Mouse (Mus musculus): ENCODE results near the gene Tgfb1. TPM values are rescaled to one million over a fixed set of nuclear protein-coding genes. Genes with fewer than 3 reads are reported as not detected.

The Tgfb1 gene
- polyA plus RNA-seq, 1 experiment = 4,315 TPM

DNA sequence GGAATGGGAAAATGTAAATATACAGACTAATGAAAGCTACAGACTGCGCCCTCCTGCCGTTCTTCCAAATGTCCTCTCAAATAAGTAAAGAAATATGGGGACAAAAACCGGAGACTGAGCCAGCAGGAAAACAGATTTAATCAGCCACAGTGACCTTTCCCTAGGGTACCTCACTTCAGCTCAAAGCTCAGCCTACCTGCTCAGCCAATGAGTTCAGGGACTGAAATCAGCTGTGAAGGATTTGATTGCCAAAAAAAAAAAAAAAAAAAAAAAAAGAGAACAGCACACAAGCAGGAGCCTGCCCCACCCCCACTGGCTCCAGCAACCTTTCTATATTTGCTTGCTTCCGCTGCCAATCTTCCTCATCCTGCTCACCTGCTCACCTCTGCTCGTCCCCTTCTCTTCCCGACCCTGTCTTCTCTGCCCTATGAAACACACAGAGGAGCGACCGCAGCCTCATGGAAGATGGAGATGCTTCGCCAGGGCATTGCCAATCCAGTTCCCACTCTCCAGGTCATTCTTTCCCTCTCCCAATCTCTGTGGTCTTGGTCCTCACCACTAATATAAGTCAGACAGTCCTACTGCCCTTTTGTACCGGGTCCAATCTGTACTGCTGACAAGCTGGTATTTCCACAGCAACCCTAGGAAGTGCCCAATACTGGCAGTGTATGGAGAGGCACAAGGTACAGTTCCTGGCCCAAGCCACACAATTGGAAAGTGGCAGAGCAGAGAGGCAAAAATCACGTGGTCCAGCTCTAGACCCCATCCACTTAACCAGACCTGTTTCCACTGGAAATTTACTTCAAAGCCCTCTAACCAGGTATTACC is 31.0 kb upstream of the Tgfb1 start:
- H3K4me3 ChIP-seq (replicated peaks) = no peak overlapping the region
- peaks cover 64% of the 10 kb centered on the region for H3K4me1 ChIP-seq
- TF ChIP-seq GATA1 (IDR thresholded peaks at IDR 0.05; ENCODE audit: borderline replicate concordance, low read length) (no peak), FLI1 (IDR thresholded peaks at IDR 0.05; ENCODE audit: low read length) (no peak)
- no peaks in the 10 kb centered on the region for H3K27me3 ChIP-seq (replicated peaks)
- no peaks in the 10 kb centered on the region for H3K9me3 ChIP-seq
- peaks cover 4% of the 10 kb centered on the region for H3K36me3 ChIP-seq (replicated peaks; ENCODE audit: low read length)

DNA sequence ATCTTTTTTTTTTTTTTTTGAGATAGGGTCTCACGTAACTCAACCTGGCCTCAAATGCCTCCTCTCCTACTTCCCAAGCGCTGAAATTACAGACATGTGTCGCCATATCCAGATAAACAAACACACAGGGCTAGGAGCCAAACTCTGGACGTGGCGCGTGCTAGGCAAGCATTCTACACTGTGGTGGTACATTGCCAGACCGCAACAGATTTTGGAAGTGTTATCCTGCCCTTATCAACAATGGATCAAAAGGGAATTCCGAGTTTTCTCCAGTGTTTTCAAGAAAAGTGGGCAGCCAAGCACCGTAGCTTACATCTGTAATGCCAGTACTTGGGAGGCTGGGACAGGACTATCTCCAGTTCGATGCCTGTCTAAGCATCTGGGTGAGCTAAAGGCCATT is 29.0 kb upstream of the Tgfb1 start:
- H3K4me3 ChIP-seq (replicated peaks) = peak overlapping the region; percentile 95
- H3K4me1 ChIP-seq = peaks cover 65% of the 10 kb centered on the region
- H3K36me3 ChIP-seq (replicated peaks; ENCODE audit: low read length) = peaks cover 24% of the 10 kb centered on the region
- TF ChIP-seq FLI1 (IDR thresholded peaks at IDR 0.05; ENCODE audit: low read length) (no peak), GATA1 (IDR thresholded peaks at IDR 0.05; ENCODE audit: borderline replicate concordance, low read length) (no peak)
- H3K9me3 ChIP-seq = no peaks in the 10 kb centered on the region
- no peaks in the 10 kb centered on the region for H3K27me3 ChIP-seq (replicated peaks)

DNA sequence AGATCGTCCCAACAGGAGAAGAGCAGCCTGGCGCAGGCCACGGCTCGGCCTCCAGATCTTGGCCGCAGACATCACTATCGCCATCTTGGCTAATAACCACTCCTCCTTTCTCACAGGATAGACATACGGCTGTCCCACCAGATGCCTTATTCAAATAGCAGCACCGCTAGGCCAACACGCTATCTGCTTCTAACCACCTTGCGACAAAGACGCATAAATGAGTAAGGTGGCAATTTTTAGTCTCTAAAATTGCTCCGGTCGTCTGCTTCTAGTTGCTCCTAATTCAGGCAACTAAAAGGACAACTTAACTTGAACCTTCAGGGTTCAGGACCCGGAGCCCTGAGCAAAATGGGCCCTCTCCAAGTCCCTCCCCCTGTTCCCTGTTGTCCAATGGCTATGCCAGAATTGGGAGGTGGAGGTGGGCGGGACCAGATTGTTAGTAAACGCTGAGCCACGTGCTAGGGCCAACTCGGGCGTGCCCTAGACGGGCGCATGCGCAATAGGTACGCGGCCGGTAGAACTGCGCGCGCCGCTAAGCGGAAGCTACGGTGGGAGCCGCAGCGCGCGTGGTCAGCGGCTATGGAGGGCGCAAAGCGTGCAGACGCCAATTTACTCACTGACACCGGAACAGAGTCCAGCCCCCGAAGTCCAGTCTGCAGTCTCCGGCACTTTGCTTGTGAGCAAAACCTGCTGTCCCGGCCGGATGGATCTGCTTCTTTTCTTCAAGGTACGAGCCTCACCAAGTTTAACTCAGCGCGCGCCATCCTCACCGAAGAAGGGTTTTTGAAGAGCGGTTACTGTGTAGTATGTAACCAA is 27.9 kb upstream of the Tgfb1 start, which contains the start of the genes Bckdha and Exosc5:
Bckdha (minus strand) TSS at position 325 of the 816 bp plus-strand sequence.
Exosc5 (plus strand) TSS at position 508 of the 816 bp plus-strand sequence.
- Histone ChIP-seq H3K9me3 (no peaks in the 10 kb centered on the region), H3K4me1 (peaks cover 67% of the 10 kb centered on the region), H3K36me3 (replicated peaks; ENCODE audit: low read length) (peaks cover 29% of the 10 kb centered on the region), H3K4me3 (replicated peaks) (peak within 1 kb of the TSS; percentile 95), H3K27me3 (replicated peaks) (no peaks in the 10 kb centered on the region)
- TF ChIP-seq GATA1 (IDR thresholded peaks at IDR 0.05; ENCODE audit: borderline replicate concordance, low read length) = no peak

GRCm38 (mm10) chr7:25666381-25666780 is 20.4 kb upstream of the Tgfb1 start:
- peaks cover 50% of the 10 kb centered on the region for H3K4me1 ChIP-seq
- H3K9me3 ChIP-seq = no peaks in the 10 kb centered on the region
- TF ChIP-seq GATA1 (IDR thresholded peaks at IDR 0.05; ENCODE audit: borderline replicate concordance, low read length) (no peak), FLI1 (IDR thresholded peaks at IDR 0.05; ENCODE audit: low read length) (no peak)
- H3K4me3 ChIP-seq (replicated peaks) = no peak overlapping the region
- H3K27me3 ChIP-seq (replicated peaks) = no peaks in the 10 kb centered on the region
- H3K36me3 ChIP-seq (replicated peaks; ENCODE audit: low read length) = peaks cover 97% of the 10 kb centered on the region

GRCm38 (mm10) chr7:25669158-25669557 is 17.6 kb upstream of the Tgfb1 start:
- no peak overlapping the region for H3K4me3 ChIP-seq (replicated peaks)
- TF ChIP-seq GATA1 (IDR thresholded peaks at IDR 0.05; ENCODE audit: borderline replicate concordance, low read length) (no peak), FLI1 (IDR thresholded peaks at IDR 0.05; ENCODE audit: low read length) (no peak)
- H3K36me3 ChIP-seq (replicated peaks; ENCODE audit: low read length) = peaks cover 80% of the 10 kb centered on the region
- H3K9me3 ChIP-seq = peaks cover 4% of the 10 kb centered on the region; the same call in 1 of the 2 replicates
- peaks cover 32% of the 10 kb centered on the region for H3K4me1 ChIP-seq
- peaks cover under 1% of the 10 kb centered on the region for H3K27me3 ChIP-seq (replicated peaks)

DNA sequence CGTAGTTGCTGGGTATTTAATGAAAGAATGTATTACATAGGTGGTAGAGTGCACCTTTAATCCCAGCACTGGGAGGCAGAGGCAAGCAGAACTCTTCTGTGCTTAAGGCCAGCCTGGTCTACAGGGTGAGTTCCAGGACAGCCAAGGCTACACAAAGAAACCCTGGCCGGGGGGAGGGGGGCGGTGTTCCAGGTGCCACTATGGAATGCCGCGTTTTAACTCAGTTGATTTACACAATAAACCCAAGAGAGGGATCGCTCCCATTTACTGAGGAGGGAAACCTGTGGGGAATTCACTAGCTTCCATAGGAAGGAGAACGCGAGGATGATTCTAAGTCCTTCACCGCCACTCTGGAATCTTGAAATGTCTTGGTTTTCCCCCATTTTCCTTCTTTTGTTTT is 17.2 kb upstream of the Tgfb1 start:
- H3K4me3 ChIP-seq (replicated peaks) = no peak overlapping the region
- H3K4me1 ChIP-seq = peaks cover 32% of the 10 kb centered on the region
- H3K36me3 ChIP-seq (replicated peaks; ENCODE audit: low read length) = peaks cover 75% of the 10 kb centered on the region
- H3K9me3 ChIP-seq = peaks cover 4% of the 10 kb centered on the region; the same call in 1 of the 2 replicates
- TF ChIP-seq FLI1 (IDR thresholded peaks at IDR 0.05; ENCODE audit: low read length) = no peak
- no peak for TF ChIP-seq GATA1 (IDR thresholded peaks at IDR 0.05; ENCODE audit: borderline replicate concordance, low read length)
- peaks cover 5% of the 10 kb centered on the region for H3K27me3 ChIP-seq (replicated peaks)

GRCm38 (mm10) chr7:25670096-25670495 is 16.7 kb upstream of the Tgfb1 start:
- peaks cover 4% of the 10 kb centered on the region; the same call in 1 of the 2 replicates for H3K9me3 ChIP-seq
- H3K36me3 ChIP-seq (replicated peaks; ENCODE audit: low read length) = peaks cover 70% of the 10 kb centered on the region
- no peak overlapping the region for H3K4me3 ChIP-seq (replicated peaks)
- H3K27me3 ChIP-seq (replicated peaks) = peaks cover 6% of the 10 kb centered on the region
- peaks cover 32% of the 10 kb centered on the region for H3K4me1 ChIP-seq
- no peak for TF ChIP-seq FLI1 (IDR thresholded peaks at IDR 0.05; ENCODE audit: low read length)
- no peak for TF ChIP-seq GATA1 (IDR thresholded peaks at IDR 0.05; ENCODE audit: borderline replicate concordance, low read length)

- Histone ChIP-seq H3K36me3 (replicated peaks; ENCODE audit: low read length) (peaks cover 54% of the 10 kb centered on the region), H3K4me1 (peaks cover 36% of the 10 kb centered on the region), H3K9me3 (peaks cover 4% of the 10 kb centered on the region; the same call in 1 of the 2 replicates)
Measured at GRCm38 (mm10) chr7:25671686-25672085, 15.1 kb upstream of the Tgfb1 start.

DNA sequence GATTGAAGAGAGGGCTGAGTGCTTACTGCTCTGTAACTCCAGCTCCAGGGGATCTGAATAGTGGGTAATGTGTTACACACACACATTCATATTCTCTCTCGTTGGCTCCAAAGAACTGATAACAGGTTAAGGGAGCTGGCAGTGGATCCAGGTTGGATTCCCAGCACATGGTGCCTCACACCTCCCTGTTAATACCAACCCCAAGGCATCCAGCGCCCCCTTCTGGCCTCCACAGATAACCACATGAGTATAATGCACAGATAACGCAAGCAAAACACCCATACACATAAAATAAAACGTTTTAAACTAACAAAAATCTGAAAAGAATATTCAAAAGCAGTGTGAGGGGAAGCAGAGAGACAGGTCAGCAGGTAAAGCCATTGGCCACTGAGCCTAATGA is 14.4 kb upstream of the Tgfb1 start:
- TF ChIP-seq GATA1 (IDR thresholded peaks at IDR 0.05; ENCODE audit: borderline replicate concordance, low read length) (no peak), FLI1 (IDR thresholded peaks at IDR 0.05; ENCODE audit: low read length) (no peak)
- peaks cover 6% of the 10 kb centered on the region for H3K27me3 ChIP-seq (replicated peaks)
- peaks cover 43% of the 10 kb centered on the region for H3K4me1 ChIP-seq
- H3K4me3 ChIP-seq (replicated peaks) = no peak overlapping the region
- H3K36me3 ChIP-seq (replicated peaks; ENCODE audit: low read length) = peaks cover 47% of the 10 kb centered on the region
- peaks cover 4% of the 10 kb centered on the region; the same call in 1 of the 2 replicates for H3K9me3 ChIP-seq

More at GRCm38 (mm10) chr7:25671686-25672085, 15.1 kb upstream of the Tgfb1 start:
- no peak overlapping the region for H3K4me3 ChIP-seq (replicated peaks)
- H3K27me3 ChIP-seq (replicated peaks) = peaks cover 6% of the 10 kb centered on the region
- TF ChIP-seq GATA1 (IDR thresholded peaks at IDR 0.05; ENCODE audit: borderline replicate concordance, low read length) (no peak), FLI1 (IDR thresholded peaks at IDR 0.05; ENCODE audit: low read length) (no peak)
